Mouse (Mus musculus) urinary bladder, adult 18-20 months (tissue): ENCODE measurements around the gene Gdf3.

Experiments used
- DNase-seq, 2 experiments: peaks; one replicate each; pipeline ENCODE4 v3.0.0; 2022; ENCODE audit warnings: low spot score in 2 of 2, mixed read lengths in 2 of 2

Gene Gdf3

DNA sequence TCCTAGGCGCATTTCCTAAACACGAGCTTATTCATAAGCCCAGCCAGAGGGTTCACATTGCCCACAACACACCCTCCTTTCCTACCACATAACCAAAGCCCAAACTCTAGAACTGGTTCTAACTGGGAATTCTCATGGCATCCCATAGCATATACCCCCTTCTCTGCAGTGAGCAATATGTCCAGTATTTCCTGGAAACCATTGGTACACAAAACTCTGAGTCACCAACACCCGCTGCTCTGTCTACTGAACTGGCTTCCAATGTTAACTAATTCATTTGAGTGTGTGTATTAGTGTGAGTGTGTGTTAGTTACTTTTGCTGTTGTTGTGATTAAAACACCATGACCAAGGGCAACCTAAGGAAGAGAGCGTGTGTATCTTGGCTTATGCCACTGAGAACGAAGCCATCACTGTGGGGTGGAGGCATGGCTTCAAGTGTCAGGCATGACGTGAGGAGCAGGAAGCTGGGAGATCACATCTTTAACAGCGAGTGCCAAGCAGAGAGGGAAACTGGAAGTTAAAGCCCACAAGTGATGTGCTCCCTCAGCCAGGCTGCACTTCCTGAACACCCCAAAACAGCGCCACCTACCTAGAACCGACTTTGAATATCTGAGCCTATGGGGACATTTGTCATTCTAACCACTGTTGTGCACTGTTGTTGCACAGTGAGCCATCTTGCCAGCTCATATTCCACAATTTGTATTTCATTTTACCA is 44.7 kb downstream of the Gdf3 start:
- no peak for DNase-seq

DNA sequence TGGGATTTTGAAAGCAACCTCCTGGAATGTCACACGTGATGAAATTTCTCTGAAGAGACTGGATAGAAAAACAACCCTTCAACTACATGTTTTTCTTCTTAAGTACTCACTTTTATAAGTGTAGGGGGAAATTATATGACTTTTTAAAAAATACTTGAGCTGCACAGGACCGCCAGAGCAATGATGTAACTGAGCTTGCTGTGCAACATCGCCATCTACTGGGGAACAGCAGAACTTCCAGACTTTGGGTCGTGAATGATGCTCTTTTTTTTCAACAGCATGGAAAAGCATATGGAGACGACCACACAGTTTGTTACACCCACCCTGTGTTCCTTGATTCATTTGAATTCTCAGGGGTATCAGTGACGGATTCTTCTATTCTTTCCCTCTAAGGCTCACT is 47.4 kb downstream of the Gdf3 start:
- DNase-seq = no peak

DNA sequence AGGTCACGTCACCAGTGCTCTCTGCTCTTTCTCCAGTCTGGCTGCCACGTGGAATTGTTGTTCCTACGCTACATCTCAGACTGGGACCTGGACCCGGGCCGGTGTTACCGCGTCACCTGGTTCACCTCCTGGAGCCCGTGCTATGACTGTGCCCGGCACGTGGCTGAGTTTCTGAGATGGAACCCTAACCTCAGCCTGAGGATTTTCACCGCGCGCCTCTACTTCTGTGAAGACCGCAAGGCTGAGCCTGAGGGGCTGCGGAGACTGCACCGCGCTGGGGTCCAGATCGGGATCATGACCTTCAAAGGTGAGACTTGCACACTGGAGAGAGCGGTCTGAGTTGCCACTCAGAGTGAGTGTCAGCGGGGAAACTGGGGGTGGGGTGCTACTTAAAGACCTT is 48.9 kb downstream of the Gdf3 start:
- no peak for DNase-seq

GRCm38 (mm10) chr6:122560427-122560826 is 49.5 kb downstream of the Gdf3 start:
- DNase-seq = peak; percentile 55 to 56

- peak in 1 of 2 experiments; percentile 44 for DNase-seq
Measured at GRCm38 (mm10) chr6:122556959-122557561, 52.8 kb downstream of the Gdf3 start.
